Mouse (Mus musculus) MEL (cell line): ENCODE data around the gene Necap2. TPM values are rescaled to one million over a fixed set of nuclear protein-coding genes. Genes with fewer than 3 reads are reported as not detected.

Source experiments
- DNase-seq: peaks from one replicate; pipeline ENCODE4 v3.0.0; 2011; ENCODE audit warnings: low read depth, low spot score
- H3K27ac ChIP-seq: 2 replicates; pipeline ENCODE4 v1.5.1; 2012; ENCODE audit warnings: low read depth, mild to moderate bottlenecking, control low read depth, low read length, moderate library complexity; ENCODE audit not compliant: control insufficient read depth
- H3K27me3 ChIP-seq, 2 experiments: fragments of 150-350 bp in 1 of 2; sonication (generic) in 1 of 2; 2 replicates each; pipeline ENCODE4 v1.6.1; 2012; ENCODE audit warnings: low read length in 2 of 2, mild to moderate bottlenecking in 2 of 2, improper control_type of control experiment in 1 of 2, moderate library complexity in 1 of 2; ENCODE audit not compliant: insufficient read depth in 2 of 2, control insufficient read depth in 1 of 2
- H3K36me3 ChIP-seq, 2 experiments: 2 replicates each; pipeline ENCODE4 v1.6.1; 2012 to 2014; ENCODE audit warnings: low read length in 2 of 2, improper control_type of control experiment in 1 of 2, inconsistent platforms in 1 of 2, mild to moderate bottlenecking in 1 of 2; ENCODE audit not compliant: insufficient read depth in 2 of 2, control insufficient read depth in 1 of 2
- H3K4me1 ChIP-seq, 2 experiments: fragments of 150-350 bp in 1 of 2; sonication (generic) in 1 of 2; 2 replicates each; pipeline ENCODE4 v1.6.1; 2012; ENCODE audit warnings: low read length in 2 of 2, improper control_type of control experiment in 1 of 2, mild to moderate bottlenecking in 1 of 2; ENCODE audit not compliant: insufficient read depth in 2 of 2, control insufficient read depth in 1 of 2
- H3K4me3 ChIP-seq, 2 experiments: fragments of 150-350 bp in 1 of 2; sonication (generic) in 1 of 2; 2 replicates each; pipeline ENCODE4 v1.5.1; 2012; ENCODE audit warnings: low read depth in 2 of 2, low read length in 2 of 2, mild to moderate bottlenecking in 2 of 2, moderate library complexity in 2 of 2, control low read depth in 1 of 2, improper control_type of control experiment in 1 of 2; ENCODE audit not compliant: control insufficient read depth in 1 of 2, insufficient read depth in 1 of 2
- H3K79me2 ChIP-seq: 2 replicates; pipeline ENCODE4 v1.6.1; 2012; ENCODE audit warnings: mild to moderate bottlenecking, low read length, moderate library complexity; ENCODE audit not compliant: control insufficient read depth, poor library complexity, insufficient read depth
- H3K9ac ChIP-seq: 2 replicates; pipeline ENCODE4 v1.6.1; 2012; ENCODE audit warnings: low read depth, mild to moderate bottlenecking, control low read depth, low read length, moderate library complexity; ENCODE audit not compliant: control insufficient read depth, poor library complexity, severe bottlenecking
- H3K9me3 ChIP-seq: fragments of 150-350 bp; sonication (generic); replicated peaks from 2 replicates; pipeline ENCODE4 v1.6.1; 2012; ENCODE audit warnings: mild to moderate bottlenecking, low read length, improper control_type of control experiment, moderate library complexity; ENCODE audit not compliant: insufficient read depth
- BHLHE40 ChIP-seq: IDR thresholded peaks from 2 replicates; pipeline ENCODE4 v1.6.1; 2012; ENCODE audit warnings: low read depth, mild to moderate bottlenecking, inconsistent platforms, low read length, improper control_type of control experiment, borderline replicate concordance
- ELF1 ChIP-seq: IDR thresholded peaks from 2 replicates; pipeline ENCODE4 v1.6.1; 2014; ENCODE audit warnings: low read depth, mild to moderate bottlenecking, inconsistent platforms, low read length, improper control_type of control experiment, moderate library complexity
- ETS1 ChIP-seq: IDR thresholded peaks from 2 replicates; pipeline ENCODE4 v1.6.1; 2012; ENCODE audit warnings: low read depth, mild to moderate bottlenecking, inconsistent platforms, low read length, improper control_type of control experiment, moderate library complexity
- GABPA ChIP-seq: IDR thresholded peaks from 2 replicates; pipeline ENCODE4 v1.6.1; 2012; ENCODE audit warnings: low read depth, mild to moderate bottlenecking, inconsistent platforms, low read length, improper control_type of control experiment, moderate library complexity
- HCFC1 ChIP-seq: IDR thresholded peaks from 2 replicates; pipeline ENCODE4 v1.6.1; 2012; ENCODE audit warnings: low read depth, mild to moderate bottlenecking, inconsistent platforms, low read length, improper control_type of control experiment, moderate library complexity
- KAT2A ChIP-seq: conservative IDR thresholded peaks from 2 replicates; pipeline ENCODE4 v1.6.1; 2012; ENCODE audit warnings: low read depth, low read length, improper control_type of control experiment, inconsistent platforms
- MAFK ChIP-seq: IDR thresholded peaks from 2 replicates; pipeline ENCODE4 v1.6.1; 2011; ENCODE audit warnings: low read depth, mild to moderate bottlenecking, low read length, improper control_type of control experiment, borderline replicate concordance
- MXI1 ChIP-seq: IDR thresholded peaks from 2 replicates; pipeline ENCODE4 v1.6.1; 2011; ENCODE audit warnings: mild to moderate bottlenecking, low read depth, low read length, improper control_type of control experiment
- MYB ChIP-seq: IDR thresholded peaks from 2 replicates; pipeline ENCODE4 v1.6.1; 2011; ENCODE audit warnings: mild to moderate bottlenecking, low read depth, low read length, improper control_type of control experiment
- MYC ChIP-seq: IDR thresholded peaks from 2 replicates; pipeline ENCODE4 v1.6.1; 2011; ENCODE audit warnings: low read depth, mild to moderate bottlenecking, low read length, improper control_type of control experiment, moderate library complexity
- NELFE ChIP-seq: IDR thresholded peaks from 2 replicates; pipeline ENCODE4 v1.6.1; 2011; ENCODE audit warnings: low read depth, low read length, improper control_type of control experiment
- NRF1 ChIP-seq: IDR thresholded peaks from 2 replicates; pipeline ENCODE4 v1.6.1; 2014; ENCODE audit warnings: low read depth, mild to moderate bottlenecking, inconsistent platforms, low read length, improper control_type of control experiment, moderate library complexity; ENCODE audit not compliant: poor library complexity, insufficient read depth, severe bottlenecking
- POLR2AphosphoS5 ChIP-seq: IDR thresholded peaks from 2 replicates; pipeline ENCODE4 v1.6.1; 2012; ENCODE audit warnings: low read depth, borderline replicate concordance, mild to moderate bottlenecking, inconsistent platforms, low read length, moderate library complexity, mixed read lengths
- TAL1 ChIP-seq: IDR thresholded peaks from 2 replicates; pipeline ENCODE4 v1.6.1; 2012; ENCODE audit warnings: mild to moderate bottlenecking, inconsistent platforms, low read length, moderate library complexity, mixed read lengths
- UBTF ChIP-seq: IDR thresholded peaks from 2 replicates; pipeline ENCODE4 v1.6.1; 2012; ENCODE audit warnings: low read depth, mild to moderate bottlenecking, inconsistent platforms, low read length, improper control_type of control experiment, moderate library complexity, borderline replicate concordance; ENCODE audit not compliant: insufficient read depth
- USF1 ChIP-seq: IDR thresholded peaks from 2 replicates; pipeline ENCODE4 v1.6.1; 2014; ENCODE audit warnings: low read depth, mild to moderate bottlenecking, inconsistent platforms, low read length, improper control_type of control experiment, moderate library complexity
- USF2 ChIP-seq, 2 experiments: IDR thresholded peaks; 2 replicates each; pipeline ENCODE4 v1.6.1; 2011 to 2012; ENCODE audit warnings: improper control_type of control experiment in 2 of 2, low read length in 2 of 2, borderline replicate concordance in 1 of 2, inconsistent platforms in 1 of 2, low read depth in 1 of 2, mild to moderate bottlenecking in 1 of 2; ENCODE audit not compliant: insufficient read depth in 1 of 2
- ZKSCAN1 ChIP-seq: IDR thresholded peaks from 2 replicates; pipeline ENCODE4 v1.6.1; 2012; ENCODE audit warnings: low read depth, mild to moderate bottlenecking, inconsistent platforms, low read length, improper control_type of control experiment, moderate library complexity
- ZNF384 ChIP-seq: IDR thresholded peaks from 2 replicates; pipeline ENCODE4 v1.6.1; 2012; ENCODE audit warnings: low read depth, mild to moderate bottlenecking, inconsistent platforms, low read length, improper control_type of control experiment
- polyA plus RNA-seq, 2 experiments: library from polyadenylated mRNA; stranded (reverse) in 1 of 2; unstranded in 1 of 2; fragments of >175 nt in 1 of 2; fragments of >200 nt in 1 of 2; gene quantifications; 2 replicates each; pipeline versions ENCODE4 v1.2.1 to v1.2.4; 2012; ENCODE audit warnings: low replicate concordance in 2 of 2, low read depth in 1 of 2; ENCODE audit not compliant: insufficient read length in 2 of 2, insufficient read depth in 1 of 2, missing spikeins in 1 of 2
- total RNA-seq: library from RNA; depleted of rRNA; stranded (reverse); fragments of 300-350 nt; gene quantifications from 2 replicates; pipeline ENCODE4 v1.2.3, GENCODE M21; 2012

The Necap2 gene
- total and polyA plus RNA-seq, 3 experiments = 57.4 to 75.6 TPM; not detected in 1

GRCm38 (mm10) chr4:141053138-141053537 is 25.0 kb downstream of the Necap2 start:
- Histone ChIP-seq H3K36me3 (no peaks in the 10 kb centered on the region), H3K9me3 (no peaks in the 10 kb centered on the region), H3K27ac (no peak overlapping the region), H3K27me3 (no peaks in the 10 kb centered on the region), H3K9ac (no peak overlapping the region), H3K79me2 (no peaks in the 10 kb centered on the region), H3K4me3 (no peak overlapping the region), H3K4me1 (no peaks in the 10 kb centered on the region)
- TF ChIP-seq ZKSCAN1 = no peak
- TF ChIP-seq HCFC1 = no peak
- TF ChIP-seq USF1 = no peak
- no peak for TF ChIP-seq NRF1
- TF ChIP-seq ZNF384 = no peak
- TF ChIP-seq POLR2AphosphoS5 = no peak
- no peak for DNase-seq

GRCm38 (mm10) chr4:141052442-141052841 is 25.7 kb downstream of the Necap2 start:
- no peak for TF ChIP-seq TAL1
- TF ChIP-seq USF2 (IDR thresholded peaks at IDR 0.05; ENCODE audit: borderline replicate concordance in 1 of 2, insufficient read depth in 1 of 2, low read depth in 1 of 2, low read length in 2 of 2) = no peak
- TF ChIP-seq USF1 = no peak
- no peak for TF ChIP-seq NELFE
- TF ChIP-seq MYC = no peak
- Histone ChIP-seq H3K4me1 (no peaks in the 10 kb centered on the region), H3K9me3 (no peaks in the 10 kb centered on the region), H3K4me3 (no peak overlapping the region), H3K79me2 (no peaks in the 10 kb centered on the region), H3K36me3 (no peaks in the 10 kb centered on the region), H3K27me3 (no peaks in the 10 kb centered on the region), H3K27ac (no peak overlapping the region), H3K9ac (no peak overlapping the region)
- DNase-seq = no peak

- H3K27ac ChIP-seq = no peak overlapping the region
- no peak for DNase-seq
- no peaks in the 10 kb centered on the region for H3K4me1 ChIP-seq
- H3K27me3 ChIP-seq = no peaks in the 10 kb centered on the region
- H3K36me3 ChIP-seq = no peaks in the 10 kb centered on the region
- no peaks in the 10 kb centered on the region for H3K9me3 ChIP-seq
- H3K4me3 ChIP-seq = no peak overlapping the region
- H3K79me2 ChIP-seq = no peaks in the 10 kb centered on the region
- H3K9ac ChIP-seq = no peak overlapping the region
- TF ChIP-seq MXI1 (no peak), GABPA (no peak), USF1 (no peak), MAFK (no peak), MYB (no peak), ELF1 (no peak), BHLHE40 (no peak), KAT2A (no peak), UBTF (no peak), ETS1 (no peak)
- TF ChIP-seq, all 39 proteins: peak for 0
These were observed 28.7 kb downstream of the Necap2 start for GRCm38 (mm10) chr4:141049476-141049835.
